Mouse (Mus musculus) left cerebral cortex, adult 11 months (tissue): Measurements from ENCODE around the gene Zfp867.
A peak's percentile ranks its signal among the peaks of the same experiment; 100 is the strongest.

Experiments
- DNase-seq: peaks from one replicate; pipeline ENCODE4 v3.0.0; 2022; ENCODE audit warnings: low spot score

Zfp867 gene

DNA sequence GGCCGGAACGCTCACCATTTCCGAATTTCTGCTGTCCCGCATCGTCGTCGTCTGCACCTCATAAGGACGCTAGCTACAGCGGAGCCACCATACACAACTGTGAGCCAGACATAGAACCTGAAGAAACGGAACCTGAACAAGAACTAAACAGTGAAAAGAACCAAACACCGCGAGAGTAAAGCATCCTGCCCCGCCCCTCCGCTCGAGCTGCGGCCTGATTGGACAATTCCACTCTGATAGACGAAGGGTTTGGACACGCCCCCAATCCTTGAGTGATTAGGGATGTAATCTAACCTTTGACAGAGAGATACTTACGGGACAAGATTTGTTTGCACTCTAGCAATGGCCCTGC is at the start of gene Zfp867:
Gene Zfp867 (minus strand): TSS at position 149 of the 352 bp plus-strand sequence.
- peak; percentile 86 for DNase-seq

DNA sequence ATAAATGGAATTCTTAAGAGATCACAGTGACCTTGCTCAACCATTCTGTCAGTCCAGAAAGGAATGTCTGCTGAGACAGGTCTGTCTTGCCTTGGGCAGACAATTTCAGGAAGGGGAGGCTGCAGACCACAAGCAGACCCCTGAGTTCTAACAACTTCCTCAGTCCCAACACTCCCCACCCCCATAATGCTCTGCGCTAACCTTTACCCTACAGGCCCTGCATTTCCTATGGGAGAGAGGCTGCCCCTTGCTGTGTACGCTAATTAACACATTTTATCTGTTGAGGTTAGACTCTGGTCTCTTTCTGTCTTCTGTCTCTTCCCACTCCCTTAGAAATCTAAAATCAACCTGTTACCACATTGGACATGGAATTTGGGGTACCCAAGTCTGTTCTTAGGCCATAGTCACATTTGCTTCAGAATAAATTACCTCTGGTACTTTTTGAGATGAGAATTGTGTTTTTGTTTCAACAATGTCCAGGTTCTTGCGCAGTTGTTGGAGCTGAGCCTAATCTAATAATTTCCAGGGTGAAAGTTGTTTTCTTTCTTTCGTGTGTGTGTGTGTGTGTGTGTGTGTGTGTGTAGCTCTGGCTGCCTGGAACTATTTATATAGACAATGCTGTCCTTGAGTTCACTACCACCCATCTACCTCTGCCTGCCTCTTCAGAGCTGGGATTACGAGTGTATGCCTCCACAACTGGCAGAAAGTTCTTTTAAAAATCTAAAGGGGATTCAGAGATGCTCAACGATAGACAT is 47.6 kb upstream of the Zfp867 start:
- DNase-seq, result no peak

DNA sequence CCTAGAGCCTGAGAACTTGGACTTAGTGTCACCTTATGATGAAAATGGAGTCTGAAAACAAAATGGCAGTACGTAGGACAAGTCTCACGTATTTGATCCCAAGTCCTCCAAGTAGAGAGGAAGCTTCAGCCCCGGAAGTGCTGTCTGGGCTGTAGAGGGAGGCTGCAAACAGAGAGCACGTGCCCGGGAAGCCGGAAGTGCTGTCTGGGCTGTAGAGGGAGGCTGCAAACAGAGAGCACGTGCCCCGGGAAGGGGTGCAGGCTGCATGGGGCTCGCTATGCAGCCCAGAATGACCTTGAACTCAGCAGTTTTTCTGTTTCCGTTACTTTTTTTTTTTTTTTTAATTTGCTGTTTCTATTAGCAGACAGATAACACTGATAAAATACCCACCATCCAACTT is 46.0 kb upstream of the Zfp867 start:
- no peak for DNase-seq

DNA sequence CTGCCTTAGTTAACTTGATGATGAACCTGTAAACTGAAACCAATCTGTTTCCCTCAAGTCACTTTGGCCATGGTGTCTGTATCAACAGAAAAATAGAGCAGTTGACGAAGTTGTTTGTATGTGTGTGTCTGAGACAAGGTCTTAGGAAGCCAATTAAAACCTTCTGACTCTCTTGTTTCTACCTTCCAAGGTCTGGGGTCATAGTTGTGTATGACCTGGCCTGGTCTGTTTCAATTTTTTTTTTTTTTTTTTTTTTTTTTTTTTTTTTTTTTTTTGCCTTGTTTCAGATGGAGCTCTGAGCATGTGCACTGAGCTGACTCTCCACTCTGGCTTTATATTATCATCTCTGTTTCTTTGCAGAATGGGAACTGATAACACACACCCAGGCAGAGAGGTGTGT is 45.2 kb upstream of the Zfp867 start:
- no peak for DNase-seq

DNA sequence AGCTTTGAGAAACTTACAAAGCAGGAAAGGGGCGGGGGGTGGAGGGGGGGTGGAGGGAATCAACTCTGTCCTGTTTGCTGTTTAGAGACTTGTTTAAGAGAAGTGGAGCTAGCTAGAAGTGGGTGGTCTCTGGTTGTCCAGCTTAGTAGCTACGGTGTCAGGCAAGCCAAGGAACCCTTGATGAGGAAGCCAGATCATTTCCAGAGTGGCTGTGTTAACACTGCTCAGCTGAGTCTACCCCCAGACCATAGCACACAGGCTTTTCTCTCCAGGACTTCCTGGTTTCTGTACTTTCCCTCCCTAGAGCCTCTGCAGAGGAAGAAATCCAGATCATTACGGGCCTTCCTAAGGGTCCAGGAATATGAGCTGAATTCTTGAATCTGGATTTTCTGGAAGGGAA is 42.5 kb upstream of the Zfp867 start:
- DNase-seq, result no peak

DNA sequence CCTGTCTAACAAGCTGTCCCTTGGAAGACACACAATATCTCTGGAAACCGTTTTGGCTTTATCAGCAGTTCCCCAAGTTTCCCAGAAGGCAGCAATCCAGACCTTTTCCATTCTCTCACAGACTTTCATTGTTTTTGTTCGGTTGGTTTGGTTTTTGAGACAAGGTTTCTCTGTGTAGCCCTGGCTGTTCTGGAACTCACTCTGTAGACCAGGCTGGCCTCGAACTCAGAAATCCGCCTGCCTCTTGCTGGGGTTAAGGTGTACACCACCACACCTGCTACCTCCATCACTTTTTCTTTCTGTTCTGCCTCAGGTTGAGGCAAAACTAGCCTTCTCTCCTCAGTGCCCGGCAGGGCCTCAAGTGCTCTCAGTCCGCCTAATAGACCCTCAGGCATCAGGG is 42.1 kb upstream of the Zfp867 start:
- DNase-seq, result no peak

DNA sequence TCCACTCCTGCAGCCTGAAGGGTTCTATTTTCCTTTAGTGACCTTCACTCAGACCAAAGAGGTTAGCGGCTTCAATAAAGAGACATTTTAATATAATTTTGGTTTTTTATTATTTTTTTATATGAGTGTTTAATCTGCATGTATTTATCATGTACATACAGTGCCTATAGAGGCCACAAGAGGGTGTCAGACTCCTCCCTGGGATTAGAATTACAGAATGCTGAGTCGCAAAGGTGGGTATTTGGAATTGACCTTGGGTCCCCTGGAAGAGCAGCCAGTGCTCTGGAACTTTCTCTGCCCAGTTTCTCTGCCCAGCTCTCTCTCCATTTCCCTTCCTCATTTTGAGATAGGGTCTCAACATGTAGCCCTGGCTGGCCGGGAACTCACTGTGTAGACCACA is 41.3 kb upstream of the Zfp867 start:
- DNase-seq, result no peak

DNA sequence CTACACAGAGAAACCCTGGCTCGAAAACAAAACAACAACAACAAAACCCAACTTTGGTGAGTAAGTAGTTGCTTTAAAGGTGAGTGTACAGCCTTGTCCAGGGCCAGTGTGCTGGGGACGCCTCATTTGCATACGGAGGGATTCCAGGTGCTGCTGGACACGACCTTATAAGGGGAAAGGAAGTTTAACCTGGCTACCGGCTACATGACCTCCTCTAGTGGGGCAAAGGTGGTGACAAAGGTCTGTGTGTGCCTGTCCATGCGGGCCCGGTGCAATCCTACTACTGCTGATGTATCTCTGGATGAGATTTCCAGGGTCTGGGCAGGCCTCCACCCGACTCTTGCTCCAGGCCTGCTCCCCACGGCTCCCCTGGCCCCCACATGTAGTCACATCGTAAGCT is 40.5 kb upstream of the Zfp867 start:
- DNase-seq, result no peak

DNA sequence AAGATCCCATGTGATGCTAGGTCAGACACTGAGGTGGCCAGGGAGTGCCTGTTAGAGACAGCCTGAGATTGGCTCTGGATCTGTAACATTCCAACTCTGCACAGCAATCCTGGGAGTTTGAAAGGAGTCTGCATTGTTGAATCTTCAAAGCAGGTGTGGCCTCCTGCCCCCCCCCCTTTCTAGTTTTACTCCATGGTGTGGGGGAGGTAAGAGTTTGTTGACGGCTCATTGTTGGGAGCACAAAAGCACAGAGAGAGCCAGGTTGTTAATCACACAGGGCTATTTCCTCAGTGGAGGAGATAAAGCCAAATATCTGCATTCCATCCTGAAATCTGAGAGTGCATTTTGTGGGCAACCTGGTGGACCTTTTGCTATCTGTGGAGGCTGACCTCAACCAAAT is 39.3 kb upstream of the Zfp867 start:
- DNase-seq, result no peak

DNA sequence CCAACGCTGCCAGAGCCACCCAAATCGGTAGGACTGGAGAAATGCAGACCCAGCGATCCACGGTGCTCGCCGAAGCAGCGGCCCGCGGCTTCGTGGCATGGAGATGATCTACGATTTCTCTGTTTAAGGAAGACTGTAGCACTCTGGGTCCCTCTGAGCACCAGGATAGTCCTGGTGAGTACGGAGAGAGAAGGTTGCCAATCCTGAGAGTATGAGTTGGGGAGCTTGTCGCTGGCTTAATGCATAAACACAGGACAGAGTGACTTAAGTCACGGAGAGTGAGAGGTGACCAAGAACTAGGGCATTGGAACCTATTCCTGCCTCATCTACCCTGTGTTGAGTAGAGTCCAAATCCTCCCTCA is 34.4 kb upstream of the Zfp867 start:
- DNase-seq, result peak; percentile 26

DNA sequence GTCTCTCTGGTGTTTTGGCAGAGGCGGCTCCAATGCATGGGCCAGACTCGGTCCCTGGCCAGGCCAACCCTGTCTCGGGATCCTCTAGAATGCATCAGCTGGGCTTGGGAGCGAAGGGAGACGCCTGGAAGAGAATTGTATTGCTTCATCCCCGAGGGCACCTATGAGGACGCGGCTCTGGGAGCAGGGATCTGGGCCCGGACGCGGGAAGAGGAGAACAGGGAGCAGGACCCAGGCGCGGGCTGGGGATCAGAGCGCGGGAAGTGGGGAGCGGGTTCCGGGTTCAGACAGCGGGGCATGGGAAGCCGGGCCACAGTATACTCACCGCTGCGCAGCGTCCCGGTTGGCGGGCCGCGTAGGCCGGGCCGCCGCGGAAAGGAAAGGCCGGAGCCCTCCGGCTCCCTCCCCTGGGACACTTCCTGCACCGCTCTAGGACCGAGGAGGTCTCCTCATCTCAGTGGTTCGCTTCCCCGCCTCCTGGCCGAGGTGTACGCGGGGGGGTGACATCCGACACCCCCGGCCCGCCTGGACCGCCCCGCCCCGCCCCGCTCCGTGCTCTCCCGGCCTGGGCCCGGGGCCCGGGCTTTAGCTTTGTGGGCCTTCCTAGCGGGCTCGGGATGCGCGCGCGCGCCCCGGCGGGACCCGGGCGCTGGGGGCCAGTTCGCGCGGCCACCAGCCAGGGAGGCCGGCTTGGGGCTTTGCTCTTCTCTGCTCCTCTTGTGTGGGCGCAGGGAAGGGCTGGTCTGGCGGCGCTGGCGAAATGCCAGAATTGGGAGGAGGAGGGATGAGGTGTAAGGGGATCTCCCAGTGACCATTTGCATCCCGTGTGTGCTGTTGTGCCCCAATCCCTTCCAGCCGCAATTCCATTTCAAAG is 33.8 kb upstream of the Zfp867 start:
- DNase-seq, result peak; percentile 61

DNA sequence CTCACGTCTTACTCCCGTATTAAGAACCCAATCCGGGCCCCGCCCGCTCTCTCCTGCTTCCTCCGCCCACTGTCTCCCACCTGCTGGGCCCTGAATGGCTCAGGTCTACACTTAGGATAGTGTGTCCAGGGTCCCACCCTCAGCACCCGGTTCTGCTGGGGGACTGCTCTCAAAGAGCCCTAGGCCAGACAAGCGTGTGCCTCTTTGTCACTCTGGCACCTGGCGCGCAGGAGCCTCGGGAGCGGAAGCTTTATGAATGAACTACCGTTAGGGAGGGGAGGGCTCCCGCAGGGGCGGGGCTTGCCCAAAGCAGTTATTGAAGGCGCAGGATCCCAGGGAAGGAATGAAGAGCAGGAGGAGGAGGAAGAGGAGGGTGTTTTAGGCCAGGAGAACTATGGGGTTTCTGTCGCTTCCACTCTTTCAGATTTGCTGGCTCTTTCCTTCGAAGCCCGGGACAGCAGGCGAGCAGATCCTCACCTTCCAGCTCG is 33.1 kb upstream of the Zfp867 start:
- DNase-seq, result peak; percentile 29

DNA sequence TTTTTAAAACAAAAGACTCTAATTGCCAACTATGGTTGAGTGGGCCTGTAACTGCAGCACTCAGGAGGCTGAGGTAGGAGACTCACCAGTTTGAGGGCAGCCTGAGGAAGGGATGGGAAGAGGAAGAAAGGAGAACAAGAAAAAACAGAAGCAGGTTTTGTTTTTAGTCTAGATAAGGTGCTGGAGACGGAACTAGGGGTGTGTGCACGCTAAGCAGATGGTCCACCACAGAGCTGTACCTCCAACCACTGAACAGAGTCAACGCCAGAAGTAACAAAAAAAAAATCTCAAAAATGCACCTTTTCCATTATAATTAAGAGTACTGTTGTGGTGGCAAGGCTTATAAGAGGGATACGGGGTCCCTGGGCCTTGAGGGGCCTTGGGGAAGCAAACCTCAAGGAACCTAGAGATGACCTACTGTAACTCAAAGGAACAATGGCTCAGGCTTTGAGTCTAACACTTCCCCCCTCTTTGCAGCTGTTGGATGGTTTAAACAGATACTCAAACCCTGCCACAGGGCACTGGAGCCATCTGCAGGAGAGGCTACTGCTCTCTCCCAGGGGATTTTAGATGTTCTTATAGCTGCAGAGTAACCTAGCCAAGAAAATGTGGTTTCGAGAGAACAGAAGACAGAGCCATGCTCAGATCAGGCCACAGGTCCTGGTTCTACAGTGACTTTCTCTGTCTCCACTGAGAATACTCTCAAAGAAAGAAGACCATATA is 29.9 kb upstream of the Zfp867 start:
- no peak for DNase-seq

DNA sequence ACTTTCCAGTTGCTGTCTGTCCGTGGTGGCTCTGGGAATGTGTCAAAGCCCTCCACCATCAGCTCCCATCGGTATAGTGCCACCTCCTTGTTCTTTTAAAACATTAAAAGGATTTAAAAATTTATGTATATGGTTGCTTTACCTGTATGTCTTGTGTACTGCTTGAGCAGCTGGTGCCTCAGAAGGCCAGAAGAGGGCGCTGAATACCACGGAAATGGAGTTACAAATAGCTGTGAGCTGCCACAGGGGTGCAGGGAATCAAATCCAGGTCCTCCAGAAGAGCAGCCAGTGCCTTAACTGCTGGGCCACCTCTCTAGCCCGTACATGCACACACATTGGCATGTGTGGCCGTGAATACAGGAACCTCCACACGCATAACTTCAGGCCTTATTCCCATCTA is 25.5 kb upstream of the Zfp867 start:
- DNase-seq, result no peak

DNA sequence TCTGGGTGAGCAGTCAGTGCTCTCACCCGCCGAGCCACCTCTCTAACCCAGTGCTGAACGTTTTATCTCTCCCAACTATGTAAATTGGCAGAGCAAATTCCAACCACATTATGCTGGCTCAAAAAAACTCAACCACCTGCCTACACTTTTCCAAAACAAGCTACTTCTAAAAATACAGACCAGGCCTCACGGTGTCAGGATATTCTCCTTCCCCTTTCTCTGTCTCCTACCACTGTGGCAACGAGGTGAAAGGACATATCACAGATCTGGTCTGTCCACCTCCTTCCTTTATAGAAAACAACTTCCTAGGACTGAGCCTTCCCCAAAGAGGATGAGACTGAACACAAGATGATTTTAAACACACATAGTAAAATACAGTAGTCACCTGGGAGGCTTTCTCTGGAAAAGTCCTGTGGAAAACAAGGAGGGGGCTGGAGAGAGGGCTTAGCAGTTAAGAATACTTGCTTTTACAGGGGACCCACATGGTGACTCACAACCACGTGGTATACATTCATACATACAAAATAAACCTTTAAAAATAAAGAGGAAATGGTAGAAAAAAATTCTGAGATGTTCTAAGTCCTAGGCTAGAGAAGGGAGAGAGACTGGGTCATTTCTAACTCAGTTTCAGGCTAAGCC is 24.5 kb upstream of the Zfp867 start:
- DNase-seq, result no peak

DNA sequence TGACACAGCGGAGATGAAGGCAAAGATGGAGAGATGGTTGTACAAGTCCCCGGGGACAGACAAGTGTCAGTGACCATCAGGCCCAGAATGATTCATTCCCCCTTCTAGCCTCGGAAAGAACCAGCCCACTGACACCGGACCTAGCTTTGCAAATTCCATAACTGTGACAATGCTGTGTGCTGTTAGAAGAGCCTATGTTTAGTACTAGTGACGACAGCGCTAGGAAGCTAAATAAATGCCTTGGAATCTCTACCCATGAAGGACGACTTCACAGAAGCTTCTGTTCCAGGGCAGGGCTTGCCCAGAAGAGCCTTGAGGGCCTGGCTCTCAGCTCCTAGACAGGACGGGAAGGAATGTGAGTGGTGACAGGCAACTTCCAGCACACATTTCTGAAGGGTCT is 13.9 kb upstream of the Zfp867 start:
- DNase-seq, result no peak

DNA sequence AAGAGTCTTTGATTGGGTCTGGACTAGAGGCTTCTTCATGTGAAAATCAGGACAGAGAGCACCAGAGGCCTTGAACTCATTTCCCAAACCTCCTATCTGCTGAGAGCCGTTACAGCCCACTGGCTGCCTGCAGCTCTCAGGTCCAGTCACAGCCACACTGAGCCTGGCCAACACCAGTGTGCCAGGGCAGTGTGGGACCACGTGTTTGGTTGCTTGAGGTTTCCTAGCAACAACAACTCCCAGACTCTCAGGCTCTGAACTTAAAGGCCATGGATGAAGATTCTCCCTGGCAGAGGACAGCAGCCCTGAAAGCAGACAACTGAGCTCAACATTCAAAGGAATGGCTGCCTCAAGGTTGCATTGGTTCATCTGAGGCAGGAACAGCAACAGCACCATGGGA is 13.4 kb upstream of the Zfp867 start:
- no peak for DNase-seq

DNA sequence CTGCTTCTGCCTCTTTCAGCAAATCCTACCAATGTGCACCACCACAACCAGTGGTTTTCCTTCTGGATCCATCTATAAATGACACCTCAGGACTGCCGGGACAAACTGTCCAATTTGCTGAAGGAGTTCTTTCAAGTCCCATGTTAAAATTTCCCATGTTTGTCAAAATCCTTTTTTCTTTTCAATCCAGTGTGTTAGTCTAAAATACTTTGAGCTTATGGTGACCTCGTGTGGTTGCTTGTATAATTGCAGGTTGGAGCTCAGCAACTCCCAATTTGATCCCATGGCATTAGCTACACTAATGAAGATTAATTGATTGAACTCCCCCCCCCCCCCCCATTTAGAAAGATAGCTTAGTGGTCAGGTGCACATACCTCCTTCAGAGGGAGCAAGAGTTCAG is 10.9 kb upstream of the Zfp867 start:
- DNase-seq, result no peak

DNA sequence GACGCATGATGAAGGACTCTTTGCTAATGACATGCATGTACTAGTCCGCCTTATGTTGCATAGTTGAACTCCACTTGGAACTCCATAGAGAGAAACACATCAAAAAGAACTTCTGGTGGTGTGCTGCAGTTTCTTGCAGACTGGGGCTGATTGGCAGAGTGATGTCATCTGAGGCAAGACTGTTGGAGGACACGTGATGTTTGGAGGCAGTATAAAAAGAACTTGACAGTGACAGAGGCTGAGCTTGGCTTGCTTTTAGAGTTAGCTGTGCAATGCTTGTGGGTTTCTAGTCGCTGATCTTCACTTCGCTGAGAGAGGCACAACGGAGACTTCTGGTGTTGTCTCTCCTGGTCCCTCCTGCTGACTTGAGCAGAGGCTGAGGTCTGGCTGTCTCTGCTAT is 5.0 kb upstream of the Zfp867 start:
- no peak for DNase-seq

DNA sequence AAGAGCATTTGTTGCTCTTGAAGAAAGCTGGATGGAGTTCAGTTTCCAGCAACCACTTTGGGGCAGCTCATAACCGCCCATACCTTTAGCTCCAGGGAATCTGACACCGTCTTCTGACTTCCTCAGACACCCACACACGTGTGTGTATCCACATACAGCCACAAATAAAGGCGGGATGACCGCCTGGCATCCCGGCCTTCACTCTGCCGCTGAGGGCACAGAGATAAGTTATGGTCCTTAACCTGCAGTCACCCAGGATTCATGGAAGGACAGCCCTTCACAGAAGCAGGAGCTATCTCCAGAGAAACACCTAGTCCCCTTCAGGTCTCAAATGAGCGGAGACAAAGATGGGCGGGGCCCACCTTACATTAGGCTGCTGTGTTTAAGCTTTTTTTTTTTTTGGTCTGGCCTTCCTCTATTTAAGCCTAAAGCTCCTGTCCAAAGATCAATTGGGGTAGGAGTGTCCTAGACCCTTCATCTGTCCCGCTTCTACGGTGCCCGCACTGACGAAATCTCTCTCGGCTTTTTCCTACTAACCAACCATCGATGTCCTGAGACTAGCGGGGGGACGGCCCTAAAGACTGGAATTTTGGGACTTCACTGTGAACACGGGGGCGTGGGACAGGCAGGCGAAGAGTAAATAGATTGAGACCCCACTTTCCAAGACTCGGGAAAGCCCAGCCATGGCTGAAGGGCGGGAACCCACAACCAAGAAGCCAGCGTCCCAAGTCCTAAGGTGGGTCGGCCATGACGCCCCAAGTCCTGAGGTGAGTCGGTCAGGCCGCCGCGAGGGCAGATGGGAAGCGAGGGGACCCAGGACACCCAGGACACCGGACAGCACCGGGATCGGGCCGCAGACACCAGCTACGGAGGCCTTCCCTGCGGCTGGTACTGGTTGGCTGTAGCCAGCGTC is 605 bp downstream of the Zfp867 start:
- no peak for DNase-seq

DNA sequence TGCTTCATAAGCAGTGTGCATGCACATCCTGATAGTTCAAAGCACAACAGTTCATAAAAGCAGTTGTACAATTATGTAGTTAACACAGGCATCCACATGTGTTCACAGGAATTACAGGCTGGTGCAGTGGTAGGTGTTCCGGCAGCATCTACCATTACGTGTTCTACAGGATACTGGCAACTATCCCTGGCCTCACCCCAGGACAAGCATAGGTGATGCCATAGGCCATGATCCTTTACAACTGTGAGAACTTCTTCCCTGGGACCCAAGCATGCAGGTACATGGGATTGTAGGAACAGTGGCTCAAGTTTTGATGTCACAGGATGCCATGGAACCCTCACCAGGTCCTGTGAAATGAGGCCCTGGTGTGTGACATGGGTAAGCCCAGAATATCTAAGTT is 11.8 kb downstream of the Zfp867 start:
- no peak for DNase-seq
